Mouse (Mus musculus): ENCODE results near the gene Ptprh.

DNA sequence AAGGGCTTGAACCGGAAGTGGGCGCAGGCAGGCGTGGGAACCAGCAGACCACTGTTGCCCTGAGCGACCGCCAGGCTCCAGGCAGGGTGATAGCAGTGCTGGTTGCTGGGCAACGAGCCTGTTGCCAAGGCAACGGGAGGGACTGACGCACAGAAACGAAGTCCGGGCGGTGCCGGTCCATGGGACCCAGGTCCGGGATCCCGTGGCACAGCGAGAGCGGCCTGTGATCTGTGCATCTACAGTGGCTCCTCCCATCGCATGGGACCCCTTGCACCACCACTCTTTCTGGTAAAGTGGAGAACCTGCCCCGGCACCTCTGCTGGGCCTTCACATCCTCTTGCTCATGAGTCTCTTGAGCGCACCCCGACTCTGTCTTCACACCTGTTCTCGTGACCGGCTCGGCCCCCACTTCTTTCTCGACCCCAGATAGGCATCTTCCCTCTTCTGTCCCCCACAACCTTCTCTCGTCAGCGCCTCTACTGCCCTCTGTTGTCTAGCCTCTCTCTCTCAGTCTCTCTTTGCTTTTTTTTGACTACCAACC, 57.2 kb downstream of the Ptprh start:
- no peak for TF ChIP-seq CTCF (IDR thresholded peaks at IDR 0.05; ENCODE audit: low read depth)
- no peak for TF ChIP-seq EP300 (IDR thresholded peaks at IDR 0.05; ENCODE audit: low read depth)
